Mouse (Mus musculus): ENCODE measurements around the gene Cela3a.

GRCm38 (mm10) chr4:137360996-137361395 is 48.6 kb downstream of the Cela3a start:
- TF ChIP-seq CTCF (IDR thresholded peaks at IDR 0.05; ENCODE audit: extremely low read depth, insufficient read length, insufficient replicate concordance, low read depth, low read length) (no peak), POLR2A (IDR thresholded peaks at IDR 0.05; ENCODE audit: low read depth, low read length) (no peak)
